Comparison of ENCODE assay signal across 30 mouse cellular contexts in the genomic region with DNA sequence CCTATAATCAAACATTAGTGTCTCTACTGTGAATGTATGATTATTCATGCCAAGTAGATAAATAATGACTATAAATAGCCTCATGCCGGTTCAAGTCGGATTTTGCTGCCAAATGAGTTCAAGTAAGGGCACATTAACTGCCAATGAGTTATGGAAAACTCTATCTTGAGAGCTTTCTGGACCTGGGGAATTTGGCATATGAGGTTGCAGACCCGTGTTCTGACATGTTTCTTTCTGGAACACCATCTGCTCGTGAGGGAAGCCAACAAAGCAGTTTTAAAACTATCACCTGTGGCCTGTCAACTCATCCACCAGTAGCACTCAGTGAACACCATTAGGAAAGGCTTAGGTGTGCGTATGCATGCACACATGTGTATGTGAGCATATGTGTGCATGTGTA. TPM values are rescaled to one million over a fixed set of nuclear protein-coding genes. Genes with fewer than 3 reads are reported as not detected.
A peak's percentile ranks its signal among the peaks of the same experiment; 100 is the strongest.
DNase-seq lines count a peak whose midpoint lies in the region; ATAC-seq lines count a peak whose summit lies in the region.
"Had no signal": no experiment of that assay in that cellular context is flagged by ENCODE, and none has a peak within 500 bp of the region (broad histone marks: within the 10 kb centered on the region; RNA-seq: fewer than 3 reads in every experiment).

No protein-coding gene starts in this region.

- no peak overlapping the region for H3K4me2 ChIP-seq in heart, embryonic 12.5 days
- H3K4me2 ChIP-seq in heart, embryonic 15.5 days = no peak overlapping the region
- H3K4me2 ChIP-seq: forebrain, embryonic 12.5 days; hindbrain, embryonic 13.5 days; limb, embryonic 12.5 days; liver, embryonic 15.5 days; lung, embryonic 15.5 days; midbrain, embryonic 11.5 days had no signal

- no peaks in the 10 kb centered on the region for H3K27me3 ChIP-seq in heart, embryonic 12.5 days (replicated peaks)
- H3K27me3 ChIP-seq in heart, embryonic 15.5 days = no peaks in the 10 kb centered on the region
- H3K27me3 ChIP-seq: lung, embryonic 15.5 days had no signal

- no peaks in the 10 kb centered on the region for H3K36me3 ChIP-seq in heart, embryonic 12.5 days
- no peaks in the 10 kb centered on the region for H3K36me3 ChIP-seq in heart, embryonic 15.5 days
- H3K36me3 ChIP-seq: forebrain, embryonic 12.5 days; hindbrain, embryonic 13.5 days; limb, embryonic 12.5 days; liver, embryonic 15.5 days; lung, embryonic 15.5 days had no signal

- intact Hi-C loops in heart, postnatal 14 days (cut with DNase I) = no loop called here

- no peak for ATAC-seq in heart, embryonic 12.5 days (ENCODE audit: insufficient number of reproducible peaks, low FRiP score)
- ATAC-seq in heart, embryonic 15.5 days (replicated peaks; ENCODE audit: insufficient number of reproducible peaks, insufficient read depth, low FRiP score, low read depth) = no peak
- ATAC-seq: CD4-positive, CD25-positive, alpha-beta regulatory T cell, adult 4 months; intestine, embryonic 16.5 days; midbrain, embryonic 16.5 days had no signal

- H3K4me3 ChIP-seq in heart, embryonic 12.5 days = no peak overlapping the region
- no peak overlapping the region for H3K4me3 ChIP-seq in heart, embryonic 15.5 days
- H3K4me3 ChIP-seq: erythroblast, embryonic 14.5 days; forebrain, embryonic 12.5 days; hindbrain, embryonic 13.5 days; limb, embryonic 12.5 days; liver, embryonic 15.5 days; lung, embryonic 15.5 days had no signal

- 48% methylated on average over 5 of the region's 5 CpGs for WGBS in heart, embryonic 12.5 days
- WGBS in heart, embryonic 15.5 days = 30% methylated on average over 5 of the region's 5 CpGs

- no peak overlapping the region for H3K9ac ChIP-seq in heart, embryonic 12.5 days
- H3K9ac ChIP-seq in heart, embryonic 15.5 days = no peak overlapping the region
- H3K9ac ChIP-seq: forebrain, embryonic 12.5 days; hindbrain, embryonic 13.5 days; limb, embryonic 12.5 days; liver, embryonic 15.5 days; lung, embryonic 15.5 days had no signal

- H3K27ac ChIP-seq in heart, embryonic 12.5 days (ENCODE audit: poor library complexity, severe bottlenecking) = no peak overlapping the region; the same call in 1 of the 2 replicates
- peak overlapping the region; percentile 67 for H3K27ac ChIP-seq in heart, embryonic 15.5 days
- H3K27ac ChIP-seq: forebrain, embryonic 12.5 days; hindbrain, embryonic 13.5 days; limb, embryonic 12.5 days; liver, embryonic 15.5 days; lung, embryonic 15.5 days had no signal

- no peaks in the 10 kb centered on the region for H3K9me3 ChIP-seq in heart, embryonic 12.5 days (replicated peaks)
- H3K9me3 ChIP-seq in heart, embryonic 15.5 days (replicated peaks) = no peaks in the 10 kb centered on the region
- H3K9me3 ChIP-seq: forebrain, embryonic 12.5 days; hindbrain, embryonic 13.5 days; limb, embryonic 12.5 days; liver, embryonic 15.5 days; lung, embryonic 15.5 days had no signal

- peak; percentile 61 to 76 for DNase-seq in heart, adult 18-20 months
- no peak for DNase-seq in heart, postnatal 14 days
- peak; percentile 47 for DNase-seq in fat pad, adult 2 months (ENCODE audit: extremely low read depth, low read depth, low spot score)
- peak; percentile 48 for DNase-seq in heart, postnatal 4 days
- DNase-seq in spleen, postnatal 14 days (ENCODE audit: low spot score in 2 of 2) = no peak
- no peak for DNase-seq in retina, embryonic 14.5 days (ENCODE audit: low spot score)
- DNase-seq: adrenal gland, adult 2 months; adrenal gland, postnatal 36 days; cerebellum, adult 2 months; cerebellum, postnatal 14 days; gastrocnemius, postnatal 36 days; kidney, adult 9 months; kidney, postnatal 10 days; layer of hippocampus, adult 9-11 months; lung, postnatal 36 days; right cerebral cortex, adult 18-20 months; thymus, adult 2 months; thymus, postnatal 4 days had no signal

- peaks cover 13% of the 10 kb centered on the region for H3K4me1 ChIP-seq in heart, embryonic 12.5 days (replicated peaks)
- peaks cover 15% of the 10 kb centered on the region for H3K4me1 ChIP-seq in heart, embryonic 15.5 days (replicated peaks)
- H3K4me1 ChIP-seq: forebrain, embryonic 12.5 days; hindbrain, embryonic 13.5 days; limb, embryonic 12.5 days; liver, embryonic 15.5 days; lung, embryonic 15.5 days had no signal

RNA-seq across cellular contexts. Expression of gene Adrb1, which starts 14.3 kb away (rescaled TPM):
- 10 to 100 TPM; 15.6 to 15.8 TPM for total RNA-seq in heart, adult 18-20 months (2021)
- polyA plus RNA-seq in heart, embryonic 12.5 days (2016; fragmentation: Nextera tagmentation; extraction: Ambion mirVana) = 3.9 and 4.2 TPM in 2 replicates
- polyA plus RNA-seq in heart, embryonic 15.5 days (2015; fragmentation: Nextera tagmentation; extraction: Ambion mirVana) = 4.0 and 4.7 TPM in 2 replicates
- total RNA-seq in heart, postnatal 14 days (2021) = 10 to 100 TPM; 23.2 to 24.2 TPM
- total RNA-seq in heart, postnatal 4 days (2021) = 10 to 100 TPM; 30.3 to 33.8 TPM
- polyA plus RNA-seq: CD4-positive, CD25-positive, alpha-beta regulatory T cell, adult 4 months had no signal

Comparison
In these comparisons a context has a peak if more than half of its experiments do, and no peak if none do; other contexts are left out.
1. DNase-seq: peak in heart, adult 18-20 months (2 of 2), fat pad, adult 2 months (single experiment) and heart, postnatal 4 days (single experiment); none in heart, postnatal 14 days (0 of 2), spleen, postnatal 14 days (0 of 2) and retina, embryonic 14.5 days (single experiment).